Mouse (Mus musculus) adrenal gland, adult 18-20 months (tissue): Measurements from ENCODE around the gene Lhx5. TPM values are rescaled to one million over a fixed set of nuclear protein-coding genes. Genes with fewer than 3 reads are reported as not detected.

Source experiments
- DNase-seq, 2 experiments: peaks; one replicate each; pipeline ENCODE4 v3.0.0; 2021 to 2022; ENCODE audit warnings: low spot score in 2 of 2
- total RNA-seq, 2 experiments: library from RNA; stranded (reverse); gene quantifications; 1 replicate in 1 of 2; 2 replicates in 1 of 2; pipeline ENCODE4 v1.2.3; 2021

The Lhx5 gene
- total RNA-seq, 2 experiments from 2014 or later = not detected

DNA sequence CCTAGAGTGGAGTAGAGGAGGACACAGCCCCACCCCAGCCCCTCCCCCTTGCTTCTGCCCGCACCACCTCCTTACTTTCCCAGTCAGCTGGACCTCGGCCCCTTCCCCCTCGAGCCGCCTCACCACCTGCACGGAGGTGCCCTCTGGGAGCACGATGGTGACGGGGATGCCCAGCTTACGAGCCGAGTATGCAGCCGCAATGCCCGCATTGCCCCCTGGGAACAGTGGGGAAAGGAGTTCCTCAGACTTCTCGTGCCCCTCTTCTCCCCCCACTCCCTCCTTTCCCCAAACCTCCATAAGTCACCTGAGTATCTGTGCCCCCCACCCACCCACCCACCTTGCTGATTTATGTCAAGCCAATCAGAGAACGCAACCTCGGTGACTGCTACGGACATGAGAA lies 30.4 kb downstream of the Lhx5 start:
- no peak for DNase-seq

GRCm38 (mm10) chr5:120464321-120464720 lies 32.8 kb downstream of the Lhx5 start:
- no peak for DNase-seq

- peak in 1 of 2 experiments; percentile 54 for DNase-seq
These were observed 33.6 kb downstream of the Lhx5 start for GRCm38 (mm10) chr5:120465062-120465461.

DNA sequence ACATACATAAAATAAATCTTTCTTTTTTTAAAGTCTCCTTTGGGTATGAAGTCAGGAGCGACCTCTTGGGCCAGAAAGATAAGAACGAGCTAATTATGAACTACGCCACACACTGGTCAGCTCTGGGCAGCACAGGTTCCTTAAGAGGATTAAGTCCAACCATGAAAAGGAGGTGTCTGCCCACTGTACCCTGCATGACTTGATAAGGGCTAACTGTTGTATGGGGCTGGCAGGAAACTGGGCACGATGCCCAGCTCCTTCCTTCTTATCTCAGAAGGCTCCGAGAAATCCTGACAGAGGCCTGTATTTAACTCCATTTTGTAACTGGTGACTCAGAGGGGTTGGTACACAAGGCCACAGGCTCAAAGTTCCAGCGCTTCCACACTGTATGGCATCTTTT lies 34.4 kb downstream of the Lhx5 start:
- DNase-seq = peak; percentile 55 to 70

DNA sequence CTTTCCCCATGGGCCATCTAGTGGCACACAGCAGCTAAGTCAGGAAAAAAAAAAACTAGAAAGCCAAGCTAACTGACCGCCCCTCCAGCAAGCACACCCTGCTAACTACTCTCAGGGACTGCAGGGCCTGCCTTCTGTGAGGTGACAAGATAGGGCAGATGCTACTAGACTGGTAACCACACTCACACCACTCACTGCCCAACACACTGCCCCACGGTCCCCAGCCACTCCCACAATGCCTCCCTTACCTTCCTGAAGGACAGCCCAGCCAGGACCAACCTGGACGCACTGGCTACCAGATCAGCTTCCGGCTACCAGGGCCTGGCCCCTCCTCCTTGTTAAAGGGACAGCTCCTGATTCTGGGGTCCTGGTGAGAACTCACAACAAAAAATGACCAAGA lies 35.5 kb downstream of the Lhx5 start:
- peak in 1 of 2 experiments; percentile 45 for DNase-seq

DNA sequence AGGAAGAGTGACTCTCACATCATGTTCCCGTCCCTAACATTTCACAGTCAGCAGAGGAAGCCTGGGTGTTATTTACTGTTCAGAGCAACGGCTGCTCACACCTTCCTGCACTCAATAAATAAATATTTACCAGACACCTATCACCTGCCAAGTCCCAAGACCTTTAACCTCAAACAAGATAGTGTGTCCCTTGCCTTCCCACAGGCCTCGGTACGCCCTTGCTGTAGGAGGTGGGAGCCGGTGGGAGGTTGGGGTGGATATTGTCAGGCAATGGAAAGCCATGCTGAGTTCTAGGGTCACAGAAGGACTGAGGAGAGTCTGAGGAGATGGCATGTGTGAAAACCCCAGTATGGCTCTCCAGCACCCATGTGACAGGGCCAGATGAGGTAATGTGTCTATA lies 36.8 kb downstream of the Lhx5 start:
- no peak for DNase-seq

- no peak for DNase-seq
These were observed 37.3 kb downstream of the Lhx5 start for GRCm38 (mm10) chr5:120468830-120469229.

DNA sequence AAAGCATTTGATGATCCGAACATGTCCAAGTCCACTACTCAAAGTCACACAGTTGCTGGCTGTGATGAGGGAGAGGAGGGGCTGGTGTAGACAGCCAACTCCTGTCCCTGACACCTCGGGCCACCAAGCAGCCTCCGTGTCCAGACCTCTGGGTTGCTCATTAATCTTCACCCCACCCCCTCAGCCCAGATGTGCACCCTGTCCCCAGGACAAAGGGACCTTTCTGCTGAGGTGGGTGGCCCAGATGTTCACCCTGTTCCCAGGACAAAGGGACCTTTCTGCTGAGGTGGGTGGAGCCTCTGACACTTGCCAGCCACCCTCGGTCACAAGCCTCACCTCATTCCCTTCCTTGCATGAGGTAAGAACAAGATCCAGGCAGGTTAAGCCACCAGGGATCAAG lies 40.0 kb downstream of the Lhx5 start:
- no peak for DNase-seq

DNA sequence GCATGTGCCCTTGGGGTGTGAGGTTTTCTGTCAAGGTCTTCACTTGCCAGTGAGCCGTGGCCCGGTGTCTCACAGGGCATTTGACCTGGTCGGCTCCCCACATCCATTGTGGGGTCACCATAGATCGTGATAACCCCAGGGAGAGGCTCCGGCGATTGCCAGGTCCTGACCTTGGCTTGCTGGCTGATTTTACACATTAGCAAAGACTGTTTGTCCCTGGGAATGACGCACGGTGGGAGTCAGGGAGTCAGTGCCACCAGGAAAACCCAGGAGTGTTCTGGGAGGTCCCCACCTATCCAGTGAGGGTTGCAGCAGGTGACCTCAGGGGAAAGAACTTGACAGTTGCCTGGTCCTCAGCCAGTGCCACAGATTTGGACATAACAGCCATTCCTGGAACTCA lies 41.3 kb downstream of the Lhx5 start, which contains the start of gene Sdsl:
Gene Sdsl, minus strand, starts transcription at position 41 of the 400 bp plus-strand sequence.
- DNase-seq = no peak

DNA sequence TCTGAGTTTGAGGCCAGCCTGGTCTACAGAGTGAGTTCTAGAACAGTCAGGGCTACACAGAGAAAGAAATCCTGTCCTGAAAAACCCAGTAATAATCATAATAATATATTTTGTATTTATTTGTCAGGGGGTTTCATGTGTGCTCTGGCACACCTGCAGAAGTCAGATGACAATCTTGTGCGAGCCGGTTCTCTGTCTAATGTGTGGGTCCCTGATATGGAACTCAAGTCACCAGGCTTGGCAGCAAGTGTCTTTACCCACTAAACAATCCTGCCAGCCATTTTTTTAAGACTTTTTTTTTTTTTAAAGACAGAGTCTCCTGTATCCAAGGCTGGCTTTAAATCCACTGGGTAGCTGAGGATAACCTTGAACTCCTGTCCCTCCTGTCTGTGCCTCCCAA lies 41.9 kb downstream of the Lhx5 start:
- no peak for DNase-seq

GRCm38 (mm10) chr5:120475861-120476260 lies 44.4 kb downstream of the Lhx5 start:
- DNase-seq = no peak

DNA sequence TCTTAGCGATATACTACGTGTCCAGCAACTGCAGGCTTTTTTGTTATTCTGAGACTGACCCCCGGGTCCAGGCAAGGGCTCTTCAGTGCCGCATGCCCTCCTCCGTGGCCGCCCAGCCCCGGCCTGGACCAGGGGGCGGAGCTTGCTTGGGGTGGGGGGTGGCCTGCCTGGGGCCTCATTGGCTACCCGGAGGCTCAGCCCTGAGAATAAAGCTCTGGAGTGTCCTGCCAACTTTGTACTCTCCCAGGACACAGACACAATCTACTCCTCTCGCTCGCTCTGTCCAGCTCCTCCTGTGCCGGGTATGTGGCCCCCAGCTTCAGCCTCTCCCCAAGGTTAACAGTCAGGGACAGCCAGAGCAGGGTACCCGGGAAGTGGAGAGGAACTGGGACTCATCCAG lies 44.8 kb downstream of the Lhx5 start, which contains the start of gene Sds:
Gene Sds, plus strand, starts transcription at position 231 of the 400 bp plus-strand sequence.
- no peak for DNase-seq

DNA sequence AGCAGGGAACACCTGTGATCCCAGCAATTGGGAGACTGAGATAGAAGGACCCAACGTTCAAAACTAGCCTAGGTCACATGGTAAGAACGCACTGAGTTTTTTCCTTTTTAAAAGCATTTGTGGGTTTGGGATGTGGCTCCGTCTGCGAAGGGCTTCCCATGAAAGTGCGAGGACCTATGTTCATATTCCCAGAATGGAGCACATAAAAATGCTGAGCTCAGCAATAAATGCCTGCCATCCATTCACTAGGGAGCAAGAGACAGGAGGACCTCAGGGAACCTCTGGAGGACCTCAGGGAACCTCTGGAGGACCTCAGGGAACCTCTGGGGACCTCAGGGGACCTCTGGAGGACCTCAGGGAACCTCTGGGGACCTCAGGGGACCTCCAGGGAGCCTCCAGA lies 46.5 kb downstream of the Lhx5 start:
- DNase-seq = no peak

DNA sequence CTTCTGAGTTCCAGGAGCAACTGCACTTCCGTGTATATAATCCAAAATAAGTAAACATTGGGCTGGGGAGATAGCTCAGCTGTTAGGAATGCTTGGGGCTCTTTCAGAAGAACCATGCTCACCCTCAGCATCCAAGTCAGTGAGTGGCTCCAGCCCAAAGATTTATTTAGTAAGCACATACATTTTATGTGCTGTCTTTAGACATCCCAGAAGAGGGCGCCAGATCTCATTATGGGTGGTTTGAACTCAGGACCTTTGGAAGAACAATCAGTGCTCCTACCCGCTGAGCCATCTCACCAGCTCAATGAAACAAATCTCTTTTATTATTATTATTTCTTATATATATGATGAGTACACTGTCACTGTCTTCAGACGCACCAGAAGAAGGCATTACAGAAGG lies 48.0 kb downstream of the Lhx5 start:
- DNase-seq = no peak

- DNase-seq = no peak
These were observed 49.7 kb downstream of the Lhx5 start for GRCm38 (mm10) chr5:120481205-120481604.

DNA sequence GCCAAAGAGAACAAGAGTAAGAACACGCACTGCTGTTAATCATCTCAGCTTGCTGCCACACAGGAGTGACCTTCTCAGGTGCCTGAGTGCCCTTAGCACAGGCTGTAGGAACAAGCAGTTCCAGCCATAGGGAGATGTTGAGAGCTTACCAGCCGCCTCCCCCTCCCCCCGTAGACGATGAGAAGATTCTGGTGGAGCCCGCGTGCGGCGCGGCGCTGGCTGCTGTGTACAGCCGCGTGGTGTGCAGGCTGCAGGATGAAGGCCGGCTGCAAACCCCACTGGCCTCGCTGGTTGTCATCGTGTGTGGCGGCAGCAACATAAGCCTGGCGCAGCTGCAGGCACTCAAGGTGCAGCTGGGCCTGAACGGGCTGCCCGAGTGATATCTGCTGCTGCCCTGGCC lies 51.9 kb downstream of the Lhx5 start:
- no peak for DNase-seq

- DNase-seq = no peak
These were observed 56.3 kb downstream of the Lhx5 start for GRCm38 (mm10) chr5:120487844-120488243.

- DNase-seq = no peak
These were observed 59.2 kb downstream of the Lhx5 start for GRCm38 (mm10) chr5:120490679-120491192.

Other genes with a start within 250 kb of the Lhx5 start
- 10 to 100 TPM; 55.6 to 78.2 TPM for gene Sdsl, start 41.1 kb downstream of the Lhx5 start, total RNA-seq
- not detected for gene Sds, start 44.8 kb downstream of the Lhx5 start, total RNA-seq
- gene Plbd2, start 71.9 kb downstream of the Lhx5 start, total RNA-seq = 10 to 100 TPM; 76.9 to 90.1 TPM
- 10 to 100 TPM; 26.4 to 31.7 TPM for gene Slc8b1, start 79.5 kb downstream of the Lhx5 start, total RNA-seq
- 10 to 100 TPM; 33.6 to 42.2 TPM for gene Tpcn1, start 157.0 kb downstream of the Lhx5 start, total RNA-seq
- under 1 TPM; 0.36 to 0.48 TPM for gene Iqcd, start 157.3 kb downstream of the Lhx5 start, total RNA-seq
- gene Rita1, start 180.9 kb downstream of the Lhx5 start, total RNA-seq = 10 to 100 TPM; 14.2 to 16.9 TPM
- gene Ddx54, start 181.0 kb downstream of the Lhx5 start, total RNA-seq = 10 to 100 TPM; 44.1 to 57.6 TPM
- gene Cfap73, start 202.5 kb downstream of the Lhx5 start, total RNA-seq = under 1 TPM in 1 of 2 experiments, not detected in 1; 0.33 TPM
- gene Rasal1, start 217.1 kb downstream of the Lhx5 start, total RNA-seq = 10 to 100 TPM in 1 of 2 experiments, 1 to 10 TPM in 1; 4.3 to 14.1 TPM